Mouse (Mus musculus) stomach, postnatal 0 days (tissue): ENCODE measurements around the gene Ncaph2. TPM values are rescaled to one million over a fixed set of nuclear protein-coding genes. Genes with fewer than 3 reads are reported as not detected.
A peak's percentile ranks its signal among the peaks of the same experiment; 100 is the strongest.

ENCODE experiments used
- ATAC-seq: fragments of 200-750 bp; cut with Nextera tagmentation; 2 replicates; pipeline ENCODE4 v1.8.0; 2017; ENCODE audit not compliant: low FRiP score, low TSS enrichment
- DNase-seq: peaks from one replicate; pipeline ENCODE4 v3.0.0-alpha.2; 2016; ENCODE audit warnings: low spot score
- H3K27ac ChIP-seq: fragments of 300-500 bp; sonication (generic); replicated peaks from 2 replicates; pipeline ENCODE4 v1.5.1; 2014; ENCODE audit warnings: mild to moderate bottlenecking, control low read depth
- H3K27me3 ChIP-seq: fragments of 300-500 bp; sonication (generic); 2 replicates; pipeline ENCODE4 v1.6.1; 2014; ENCODE audit warnings: low read length; ENCODE audit not compliant: control insufficient read depth, insufficient read depth
- H3K36me3 ChIP-seq: fragments of 300-500 bp; sonication (generic); 2 replicates; pipeline ENCODE4 v1.6.1; 2014; ENCODE audit warnings: low read length, mixed read lengths; ENCODE audit not compliant: control insufficient read depth, insufficient read depth
- H3K4me1 ChIP-seq: fragments of 300-500 bp; sonication (generic); replicated peaks from 2 replicates; pipeline ENCODE4 v1.6.1; 2014; ENCODE audit warnings: antibody characterized with exemption; ENCODE audit not compliant: control insufficient read depth, insufficient read depth
- H3K4me2 ChIP-seq: fragments of 300-500 bp; sonication (generic); replicated peaks from 2 replicates; pipeline ENCODE4 v1.6.1; 2014; ENCODE audit warnings: low read depth, mild to moderate bottlenecking, control low read depth, moderate library complexity
- H3K4me3 ChIP-seq: fragments of 300-500 bp; sonication (generic); 2 replicates; pipeline ENCODE4 v1.5.1; 2014; ENCODE audit warnings: low read depth, low read length, control low read depth
- H3K9ac ChIP-seq: fragments of 300-500 bp; sonication (generic); 2 replicates; pipeline ENCODE4 v1.6.1; 2014; ENCODE audit warnings: mild to moderate bottlenecking, low read length, control low read depth, mixed read lengths
- H3K9me3 ChIP-seq: fragments of 300-500 bp; sonication (generic); 2 replicates; pipeline ENCODE4 v1.6.1; 2016; ENCODE audit warnings: low read length; ENCODE audit not compliant: control insufficient read depth
- CTCF ChIP-seq: IDR thresholded peaks from 2 replicates; pipeline ENCODE4 v1.5.1; 2016; ENCODE audit warnings: antibody characterized with exemption, low read depth, mild to moderate bottlenecking, moderate library complexity
- EP300 ChIP-seq: optimal IDR thresholded peaks from 2 replicates; pipeline ENCODE3; 2016; ENCODE audit warnings: antibody characterized with exemption
- WGBS: fragments of 180-500 bp; shearing (Covaris S2); extraction: QIAGEN DNeasy Blood & Tissue Kit; methylation state at CpG from one replicate; pipeline ENCODE4 v1.1.7; 2014; 5-methylcytosine and 5-hydroxymethylcytosine counted together
- microRNA-seq: library from miRNA; unstranded; fragments of <30 nt; microRNA quantifications from one replicate; pipeline ENCODE4, GENCODE M21; 2016
- polyA plus RNA-seq: library from polyadenylated mRNA; unstranded; fragments of >200 nt; fragmentation: Nextera tagmentation; extraction: Ambion mirVana; gene quantifications from 2 replicates; pipeline ENCODE4 v1.2.1, GENCODE M21; 2015

Gene Ncaph2
- polyA plus RNA-seq, 1 experiment from 2014 or later, result 72.8 TPM

DNA sequence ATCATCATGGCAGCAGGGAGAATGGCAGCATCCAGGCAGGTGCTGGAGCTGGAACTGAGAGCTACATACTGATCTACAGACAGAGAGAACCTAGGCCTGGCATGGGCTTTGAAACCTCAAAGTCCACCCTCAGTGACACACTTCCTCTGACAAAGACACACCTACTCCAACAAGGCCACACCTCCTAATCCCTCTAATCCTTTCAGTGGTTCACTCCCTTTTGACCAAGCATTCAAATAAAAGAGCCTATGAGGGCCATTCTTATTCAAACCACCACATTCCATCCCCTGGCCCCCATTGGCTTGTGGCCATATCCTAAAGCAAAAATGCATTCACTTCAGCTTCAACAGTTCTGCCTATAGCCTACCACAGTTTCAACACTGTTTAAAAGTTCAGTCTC is 51.2 kb downstream of the Ncaph2 start:
- Histone ChIP-seq H3K4me3 (no peak overlapping the region), H3K4me2 (no peak overlapping the region), H3K4me1 (no peaks in the 10 kb centered on the region), H3K9me3 (peaks cover 3% of the 10 kb centered on the region; the same call in 1 of the 2 replicates), H3K27me3 (no peaks in the 10 kb centered on the region), H3K36me3 (no peaks in the 10 kb centered on the region), H3K27ac (no peak overlapping the region), H3K9ac (no peak overlapping the region)
- ATAC-seq (no peak), DNase-seq (no peak)
- TF ChIP-seq EP300 (no peak), CTCF (no peak)

DNA sequence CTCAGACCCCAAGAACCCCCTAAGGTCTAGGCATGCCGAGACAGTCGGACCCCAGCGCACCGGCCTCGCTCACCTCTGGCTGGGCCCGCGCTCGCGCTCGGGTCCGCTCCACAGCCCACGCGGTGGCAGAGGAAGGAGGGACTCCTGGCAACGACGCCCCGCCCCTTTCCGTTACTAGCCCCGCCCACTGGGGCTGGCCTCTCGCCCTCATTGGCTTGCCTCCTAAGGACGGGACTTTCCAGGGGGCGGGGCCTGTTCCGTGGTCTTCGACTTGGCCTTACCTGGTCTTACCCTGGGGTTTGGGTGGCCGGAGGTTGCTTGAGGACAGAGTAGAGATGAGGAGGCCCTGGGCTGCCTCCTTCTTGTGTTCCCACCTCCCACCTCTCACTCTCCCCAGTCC is 54.6 kb downstream of the Ncaph2 start, which contains the start of gene Syce3:
TSS of gene Syce3 (minus strand) at position 386 of the 400 bp plus-strand sequence.
- Histone ChIP-seq H3K27me3 (no peaks in the 10 kb centered on the region), H3K4me3 (no peak within 1 kb of the TSS), H3K9ac (no peak within 1 kb of the TSS), H3K36me3 (no peaks in the 10 kb centered on the region), H3K9me3 (peaks cover 3% of the 10 kb centered on the region; the same call in 1 of the 2 replicates), H3K27ac (no peak within 1 kb of the TSS), H3K4me1 (no peaks in the 10 kb centered on the region), H3K4me2 (no peak within 1 kb of the TSS)
- WGBS, result 80% methylated on average over 24 of the region's 24 CpGs
- no peak for TF ChIP-seq CTCF
- no peak for TF ChIP-seq EP300
- ATAC-seq (0 out of 2 replicates have a peak, but pooled peaks have one; percentile 21), DNase-seq (no peak)

DNA sequence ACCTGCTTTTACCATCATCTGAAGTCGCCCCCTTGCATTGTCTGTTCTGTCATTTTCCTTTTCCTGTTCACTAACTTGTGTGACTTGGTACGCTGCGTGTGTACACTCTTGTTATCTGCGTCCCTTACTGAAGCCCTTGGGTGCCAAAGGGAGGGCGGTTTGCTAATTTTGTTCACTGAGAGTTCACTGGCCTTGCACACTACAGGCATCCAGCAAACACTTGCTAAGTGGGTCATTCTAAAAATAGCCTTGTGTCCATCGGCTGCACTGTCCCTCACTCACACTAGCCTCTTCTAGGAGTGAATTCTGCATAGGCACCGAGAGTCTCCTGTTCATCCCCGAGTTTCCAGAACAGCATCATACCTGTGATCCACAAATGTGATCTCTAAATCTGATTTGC is 59.8 kb downstream of the Ncaph2 start:
- no peaks in the 10 kb centered on the region for H3K9me3 ChIP-seq
- no peak overlapping the region for H3K4me3 ChIP-seq
- no peak overlapping the region for H3K27ac ChIP-seq
- DNase-seq (no peak), ATAC-seq (no peak)
- TF ChIP-seq EP300 (no peak), CTCF (no peak)
- H3K4me1 ChIP-seq, result no peaks in the 10 kb centered on the region
- no peak overlapping the region for H3K9ac ChIP-seq
- H3K27me3 ChIP-seq, result no peaks in the 10 kb centered on the region
- no peak overlapping the region for H3K4me2 ChIP-seq
- 82% methylated on average over 8 of the region's 8 CpGs for WGBS
- peaks cover 2% of the 10 kb centered on the region; the same call in 1 of the 2 replicates for H3K36me3 ChIP-seq

DNA sequence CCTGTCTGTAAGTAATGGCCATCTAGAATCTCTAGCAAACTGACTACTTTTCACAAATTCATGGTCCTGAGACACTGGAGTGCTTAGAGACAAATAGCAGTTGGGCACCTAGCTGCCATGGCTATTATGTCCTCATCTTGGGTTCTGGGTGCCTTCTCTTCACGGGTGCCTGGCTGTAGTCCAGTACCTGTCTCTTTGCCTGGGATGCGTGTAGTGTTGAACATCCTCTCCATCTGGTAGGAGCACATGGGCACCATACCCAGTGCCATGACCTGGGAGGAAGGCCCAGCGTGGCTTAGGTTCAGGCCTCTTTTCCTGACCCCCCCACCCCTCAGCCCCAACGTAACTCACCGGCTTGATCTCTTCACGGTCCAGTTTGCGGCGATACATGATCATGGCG is 66.4 kb downstream of the Ncaph2 start:
- Histone ChIP-seq H3K4me2 (no peak overlapping the region), H3K4me1 (no peaks in the 10 kb centered on the region), H3K27ac (no peak overlapping the region), H3K27me3 (no peaks in the 10 kb centered on the region), H3K9ac (no peak overlapping the region), H3K9me3 (no peaks in the 10 kb centered on the region), H3K36me3 (peaks cover 2% of the 10 kb centered on the region; the same call in 1 of the 2 replicates), H3K4me3 (no peak overlapping the region)
- 94% methylated on average over 9 of the region's 9 CpGs for WGBS
- no peak for DNase-seq
- no peak for ATAC-seq
- TF ChIP-seq EP300 (no peak), CTCF (no peak)

Small RNA genes within 50 kb of the gene (microRNA-seq; reads per million reads assigned to microRNA genes)
- not detected for gene Mir6959

Other genes starting within 250 kb of the Ncaph2 start
- gene Tubgcp6, start 232.6 kb upstream of the Ncaph2 start, polyA plus RNA-seq, result 4.0 and 5.2 TPM in 2 replicates
- 10.7 and 12.4 TPM in 2 replicates for gene Hdac10, start 227.0 kb upstream of the Ncaph2 start, polyA plus RNA-seq
- 3.1 and 3.2 TPM in 2 replicates for gene Mapk12, start 215.0 kb upstream of the Ncaph2 start, polyA plus RNA-seq
- gene Mapk11, start 206.1 kb upstream of the Ncaph2 start, polyA plus RNA-seq, result 1.8 and 2.1 TPM in 2 replicates
- 75.2 and 85.9 TPM in 2 replicates for gene Plxnb2, start 174.9 kb upstream of the Ncaph2 start, polyA plus RNA-seq
- gene Dennd6b, start 159.2 kb upstream of the Ncaph2 start, polyA plus RNA-seq, result 4.1 and 5.3 TPM in 2 replicates
- gene Ppp6r2, start 144.2 kb upstream of the Ncaph2 start, polyA plus RNA-seq, result 16.2 and 17.2 TPM in 2 replicates
- gene Sbf1, start 40.4 kb upstream of the Ncaph2 start, polyA plus RNA-seq, result 27.6 and 31.9 TPM in 2 replicates
- gene Adm2, start 33.0 kb upstream of the Ncaph2 start, polyA plus RNA-seq, result 0.44 and 0.47 TPM in 2 replicates
- gene Miox, start 21.3 kb upstream of the Ncaph2 start, polyA plus RNA-seq, result 0.17 TPM in 1 of 2 replicates, not detected in the other
- gene Lmf2, start 60 bp upstream of the Ncaph2 start, polyA plus RNA-seq, result 24.3 and 24.4 TPM in 2 replicates
- gene Sco2, start 18.1 kb downstream of the Ncaph2 start, polyA plus RNA-seq, result 6.3 and 7.4 TPM in 2 replicates
- gene Tymp, start 21.3 kb downstream of the Ncaph2 start, polyA plus RNA-seq, result 1.4 and 1.6 TPM in 2 replicates
- 0.56 and 0.80 TPM in 2 replicates for gene Odf3b, start 23.6 kb downstream of the Ncaph2 start, polyA plus RNA-seq
- 0.02 TPM in 1 of 2 replicates, not detected in the other for gene Klhdc7b, start 29.2 kb downstream of the Ncaph2 start, polyA plus RNA-seq
- 0.25 TPM in 1 of 2 replicates, not detected in the other for gene Syce3, start 54.8 kb downstream of the Ncaph2 start, polyA plus RNA-seq
- gene Cpt1b, start 70.1 kb downstream of the Ncaph2 start, polyA plus RNA-seq, result 0.51 and 0.63 TPM in 2 replicates
- 1.3 and 1.6 TPM in 2 replicates for gene C730034F03Rik, start 73.9 kb downstream of the Ncaph2 start, polyA plus RNA-seq
- gene Gm44502, start 74.0 kb downstream of the Ncaph2 start, polyA plus RNA-seq, result not detected in 2 replicates
- 46.8 and 47.9 TPM in 2 replicates for gene Chkb, start 74.2 kb downstream of the Ncaph2 start, polyA plus RNA-seq
- 1.6 and 1.9 TPM in 2 replicates for gene Mapk8ip2, start 98.2 kb downstream of the Ncaph2 start, polyA plus RNA-seq
- 10.3 and 11.1 TPM in 2 replicates for gene Arsa, start 121.7 kb downstream of the Ncaph2 start, polyA plus RNA-seq
- 0.35 and 0.40 TPM in 2 replicates for gene Shank3, start 143.9 kb downstream of the Ncaph2 start, polyA plus RNA-seq
- gene Acr, start 212.6 kb downstream of the Ncaph2 start, polyA plus RNA-seq, result 0.08 TPM in 1 of 2 replicates, not detected in the other
- gene Rabl2, start 236.2 kb downstream of the Ncaph2 start, polyA plus RNA-seq, result 13.4 and 14.2 TPM in 2 replicates